Mouse (Mus musculus) forebrain, embryonic 10.5 days (tissue): Measurements from ENCODE around the gene Agbl2. TPM values are rescaled to one million over a fixed set of nuclear protein-coding genes. Genes with fewer than 3 reads are reported as not detected.
"Not testable (repeated sequence)": the region's sequence is repeated elsewhere in the genome, so short reads cannot be mapped to it uniquely, and the experiment has no call there.

Source experiments
- DNase-seq: peaks from one replicate; pipeline ENCODE4 v3.0.0-alpha.2; 2017; ENCODE audit warnings: low spot score; ENCODE audit errors: extremely low spot score
- H3K27ac ChIP-seq: fragments of 300-500 bp; sonication (generic); 2 replicates; pipeline ENCODE4 v1.5.1; 2016; ENCODE audit warnings: mild to moderate bottlenecking
- H3K27me3 ChIP-seq: fragments of 300-500 bp; sonication (generic); 2 replicates; pipeline ENCODE4 v1.6.1; 2016; ENCODE audit warnings: mild to moderate bottlenecking; ENCODE audit not compliant: poor library complexity, severe bottlenecking
- H3K36me3 ChIP-seq: fragments of 300-500 bp; sonication (generic); replicated peaks from 2 replicates; pipeline ENCODE4 v1.6.1; 2016; ENCODE audit warnings: mild to moderate bottlenecking, moderate library complexity
- H3K4me1 ChIP-seq: fragments of 300-500 bp; sonication (generic); 2 replicates; pipeline ENCODE4 v1.6.1; 2016
- H3K4me3 ChIP-seq: fragments of 300-500 bp; sonication (generic); 2 replicates; pipeline ENCODE4 v1.5.1; 2016; ENCODE audit warnings: mild to moderate bottlenecking, moderate library complexity
- H3K9me3 ChIP-seq: fragments of 300-500 bp; sonication (generic); 2 replicates; pipeline ENCODE4 v1.6.1; 2016; ENCODE audit warnings: mild to moderate bottlenecking, moderate library complexity
- WGBS: fragments of 180-500 bp; shearing (Covaris S2); methylation state at CpG from one replicate; pipeline ENCODE4 v1.1.7; 2016; 5-methylcytosine and 5-hydroxymethylcytosine counted together
- polyA plus RNA-seq: library from polyadenylated mRNA; unstranded; fragments of >200 nt; fragmentation: Nextera tagmentation; extraction: Ambion mirVana; gene quantifications from 2 replicates; pipeline ENCODE4 v1.2.1, GENCODE M21; 2016

The Agbl2 gene
- polyA plus RNA-seq, 1 experiment from 2014 or later = 0.58 TPM

DNA sequence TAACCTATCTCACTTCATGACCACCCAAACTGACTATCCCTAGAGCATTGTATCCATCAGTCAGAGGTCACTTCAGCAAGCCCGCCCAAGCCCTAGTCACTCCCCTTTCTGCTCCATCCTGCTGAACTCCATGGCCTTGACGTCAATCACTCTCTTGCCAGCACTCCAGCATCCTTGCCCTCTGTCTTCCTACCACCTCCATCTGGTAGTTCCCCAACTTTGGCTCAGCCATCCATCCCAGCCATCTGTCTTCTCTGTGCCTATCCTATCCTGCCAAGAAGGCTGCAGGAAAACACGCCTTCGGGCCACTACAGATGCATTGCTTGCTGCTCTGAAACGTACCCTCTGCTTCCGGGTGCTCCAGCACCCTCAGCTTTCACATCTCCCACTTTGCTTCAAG, 41.3 kb downstream of the Agbl2 start:
- no peaks in the 10 kb centered on the region for H3K9me3 ChIP-seq
- WGBS = 89% methylated on average over 6 of the region's 6 CpGs
- no peak overlapping the region for H3K27ac ChIP-seq
- no peaks in the 10 kb centered on the region for H3K27me3 ChIP-seq
- no peak for DNase-seq
- H3K4me3 ChIP-seq = no peak overlapping the region
- no peaks in the 10 kb centered on the region for H3K4me1 ChIP-seq
- no peaks in the 10 kb centered on the region for H3K36me3 ChIP-seq

DNA sequence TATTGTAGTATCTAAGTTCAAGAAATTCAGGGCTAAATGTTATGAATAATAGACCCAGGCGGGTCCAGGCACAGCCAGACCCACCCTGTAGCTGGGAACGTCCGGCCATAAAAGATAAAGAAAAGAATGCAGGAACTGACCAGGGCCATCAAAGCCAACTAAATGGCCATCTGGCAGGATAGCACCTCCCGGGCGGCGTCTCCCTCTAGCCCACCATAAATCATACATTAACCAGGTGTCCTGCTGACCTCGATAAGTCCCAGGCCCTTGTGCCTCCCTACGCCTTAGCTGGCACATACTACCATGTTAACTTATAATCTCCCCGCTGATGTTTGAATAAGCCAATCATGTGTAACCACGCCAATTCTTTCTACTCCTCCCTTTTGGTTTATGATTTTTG, 42.0 kb downstream of the Agbl2 start:
- not testable (repeated sequence) for H3K27ac ChIP-seq, H3K27me3 ChIP-seq, H3K36me3 ChIP-seq, DNase-seq, H3K4me3 ChIP-seq, H3K4me1 ChIP-seq, H3K9me3 ChIP-seq
- 93% methylated on average over 10 of the region's 10 CpGs for WGBS

DNA sequence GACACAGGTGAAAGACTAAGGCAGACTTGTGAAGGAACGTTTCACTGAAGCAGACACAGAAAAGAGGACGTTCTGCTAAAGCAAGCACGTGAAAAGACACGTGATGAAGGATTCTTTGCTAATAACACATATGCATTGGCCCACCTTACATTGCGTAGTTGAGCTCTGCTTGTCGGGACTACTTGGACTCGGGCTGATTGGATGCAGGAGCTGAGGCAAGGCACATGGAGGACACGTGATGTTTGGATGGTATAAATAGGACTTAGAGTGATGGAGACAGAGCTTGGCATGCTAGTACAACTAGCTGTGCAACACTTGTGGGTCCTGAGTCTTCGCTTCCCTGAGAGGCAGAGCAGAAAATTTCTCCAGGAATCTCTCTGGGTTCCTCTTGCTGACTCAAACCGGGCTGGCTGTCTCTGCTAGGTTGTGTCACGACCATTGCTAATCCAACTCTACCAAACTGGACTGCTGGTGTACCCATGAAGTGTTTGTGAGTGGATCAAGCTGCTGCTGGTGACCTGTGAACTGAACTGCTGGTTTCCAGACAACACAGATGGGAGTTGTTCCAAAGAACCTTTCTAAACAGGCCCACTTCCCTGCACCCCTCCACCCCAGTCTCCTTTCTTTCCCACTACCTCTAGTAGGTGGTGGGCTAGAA, 43.1 kb downstream of the Agbl2 start:
- no peaks in the 10 kb centered on the region for H3K36me3 ChIP-seq
- no peaks in the 10 kb centered on the region for H3K4me1 ChIP-seq
- H3K9me3 ChIP-seq = no peaks in the 10 kb centered on the region
- no peak overlapping the region for H3K27ac ChIP-seq
- 89% methylated on average over 11 of the region's 11 CpGs for WGBS
- no peaks in the 10 kb centered on the region for H3K27me3 ChIP-seq
- no peak overlapping the region for H3K4me3 ChIP-seq
- DNase-seq = no peak

DNA sequence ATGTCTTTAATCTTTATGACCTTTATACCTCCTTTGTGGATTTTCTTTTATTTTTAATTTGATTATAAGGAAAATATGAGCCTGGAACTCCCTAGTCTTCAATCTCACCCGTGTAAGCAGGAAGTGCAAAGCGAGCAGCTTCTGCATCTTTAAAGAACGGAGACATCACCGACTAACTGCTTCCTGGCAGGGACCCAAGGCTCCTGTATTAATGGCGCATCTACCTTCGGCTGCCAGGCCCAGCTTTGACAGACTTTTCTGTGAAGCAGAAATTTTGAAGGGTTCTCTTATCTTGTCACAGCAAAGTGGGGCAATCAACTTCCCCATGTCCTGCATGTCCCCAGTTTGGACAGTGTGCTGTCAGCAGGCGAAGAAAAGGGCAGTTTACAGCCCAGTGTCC, 46.2 kb downstream of the Agbl2 start:
- no peak for DNase-seq
- 79% methylated on average over 7 of the region's 7 CpGs for WGBS
- Histone ChIP-seq H3K27ac (no peak overlapping the region), H3K9me3 (no peaks in the 10 kb centered on the region), H3K27me3 (no peaks in the 10 kb centered on the region), H3K36me3 (no peaks in the 10 kb centered on the region), H3K4me1 (no peaks in the 10 kb centered on the region), H3K4me3 (no peak overlapping the region)

DNA sequence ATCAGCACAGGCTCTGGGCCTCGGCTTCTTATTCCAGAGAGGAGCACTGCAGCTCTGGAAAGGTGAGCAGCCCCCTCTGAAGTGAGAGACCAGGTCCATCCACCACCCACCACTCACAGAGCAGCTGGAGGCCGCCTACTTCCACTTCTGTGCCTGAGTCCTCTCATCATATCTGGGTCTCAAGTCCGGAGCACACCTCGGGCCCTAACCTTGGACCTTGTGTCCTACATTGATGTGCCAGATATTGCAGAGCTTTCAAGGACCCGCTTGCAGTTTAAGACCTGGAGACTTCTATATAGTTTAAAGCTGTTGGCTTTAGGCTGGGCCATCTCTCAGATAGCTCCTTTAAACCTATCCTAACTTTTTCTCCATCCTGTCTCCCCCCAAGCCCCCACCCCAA, 51.0 kb downstream of the Agbl2 start:
- no peaks in the 10 kb centered on the region for H3K4me1 ChIP-seq
- no peaks in the 10 kb centered on the region for H3K27me3 ChIP-seq
- 85% methylated on average over 5 of the region's 5 CpGs for WGBS
- H3K9me3 ChIP-seq = no peaks in the 10 kb centered on the region
- no peak overlapping the region for H3K4me3 ChIP-seq
- H3K36me3 ChIP-seq = no peaks in the 10 kb centered on the region
- no peak overlapping the region for H3K27ac ChIP-seq
- no peak for DNase-seq

DNA sequence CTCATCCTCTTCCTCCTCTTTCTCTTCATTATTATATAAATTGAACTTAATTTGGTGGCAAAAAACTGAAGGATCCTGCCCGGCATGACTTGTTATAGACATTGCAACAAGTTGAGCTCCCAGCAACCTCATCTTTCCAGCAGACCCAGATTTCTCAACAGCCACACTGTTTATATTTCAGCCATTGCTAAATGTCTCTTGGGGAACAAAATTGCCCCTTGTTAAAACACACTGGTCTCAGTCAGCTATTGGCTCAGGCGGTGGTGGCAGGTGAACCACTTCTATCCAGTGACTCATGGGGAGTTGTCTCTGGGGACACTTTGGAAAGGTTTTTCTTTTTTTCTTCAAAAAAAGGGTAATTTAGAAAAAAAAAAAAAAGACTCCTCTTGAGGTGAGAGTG, 56.1 kb downstream of the Agbl2 start:
- no peaks in the 10 kb centered on the region for H3K27me3 ChIP-seq
- no peaks in the 10 kb centered on the region for H3K36me3 ChIP-seq
- no peaks in the 10 kb centered on the region for H3K4me1 ChIP-seq
- no peak overlapping the region for H3K27ac ChIP-seq
- no peak for DNase-seq
- no peaks in the 10 kb centered on the region for H3K9me3 ChIP-seq
- WGBS = 91% methylated on average over 2 of the region's 2 CpGs
- no peak overlapping the region for H3K4me3 ChIP-seq

GRCm38 (mm10) chr2:90843666-90844065, 61.1 kb downstream of the Agbl2 start:
- H3K27ac ChIP-seq = no peak overlapping the region
- H3K9me3 ChIP-seq = no peaks in the 10 kb centered on the region
- no peak overlapping the region for H3K4me3 ChIP-seq
- no peaks in the 10 kb centered on the region for H3K27me3 ChIP-seq
- 85% methylated on average over 1 of the region's 1 CpGs for WGBS
- peaks cover 16% of the 10 kb centered on the region for H3K4me1 ChIP-seq
- H3K36me3 ChIP-seq = no peaks in the 10 kb centered on the region
- DNase-seq = no peak

GRCm38 (mm10) chr2:90844262-90844661, 61.7 kb downstream of the Agbl2 start:
- Histone ChIP-seq H3K27me3 (no peaks in the 10 kb centered on the region), H3K27ac (no peak overlapping the region), H3K4me1 (peaks cover 22% of the 10 kb centered on the region), H3K4me3 (no peak overlapping the region), H3K9me3 (no peaks in the 10 kb centered on the region), H3K36me3 (peaks cover 2% of the 10 kb centered on the region; the same call in 1 of the 2 replicates)
- DNase-seq = no peak
- 80% methylated on average over 5 of the region's 5 CpGs for WGBS

DNA sequence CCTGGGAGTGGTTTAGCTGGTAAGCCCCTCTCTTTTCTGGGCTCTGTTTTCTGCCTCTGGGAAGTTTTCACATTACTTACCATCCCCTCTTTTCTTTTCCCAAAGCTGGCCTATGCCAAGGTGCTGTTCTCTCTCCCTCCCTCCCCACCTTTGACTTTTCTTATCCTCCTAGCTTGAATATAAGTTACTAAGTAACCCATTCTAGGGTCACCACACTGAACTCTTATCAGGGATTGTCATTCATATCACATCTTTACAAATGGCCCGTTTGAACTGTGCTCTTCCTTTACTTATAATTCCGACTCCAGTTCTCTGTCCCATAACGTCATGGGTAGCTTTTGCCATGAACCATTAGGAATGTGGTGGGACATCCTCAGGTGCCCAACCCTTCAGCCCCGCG, 62.7 kb downstream of the Agbl2 start:
- H3K27ac ChIP-seq = no peak overlapping the region

DNA sequence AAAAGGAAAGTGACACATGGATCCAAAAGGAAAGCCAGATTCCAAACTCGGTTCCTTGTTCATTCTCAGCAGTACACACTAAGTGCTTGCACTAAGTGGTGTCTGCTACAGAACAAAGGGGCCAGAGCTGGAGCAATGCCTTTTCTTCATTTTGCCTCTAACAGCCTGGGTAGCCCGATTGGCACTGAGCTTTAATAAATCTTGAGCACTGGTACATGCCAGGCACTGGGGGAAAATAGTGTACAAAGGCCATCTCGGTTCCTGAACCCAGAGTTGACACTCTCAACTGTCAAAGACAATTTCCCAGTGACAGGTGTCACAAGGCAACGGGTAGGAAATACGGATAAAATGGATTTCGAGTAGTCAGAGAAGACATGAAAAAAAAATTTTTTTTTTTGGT, 63.6 kb downstream of the Agbl2 start:
- peak overlapping the region; percentile 94 for H3K4me3 ChIP-seq
- peak overlapping the region; percentile 94 for H3K27ac ChIP-seq
- peaks cover 21% of the 10 kb centered on the region for H3K36me3 ChIP-seq
- H3K27me3 ChIP-seq = no peaks in the 10 kb centered on the region
- H3K4me1 ChIP-seq = peaks cover 23% of the 10 kb centered on the region
- no peak for DNase-seq
- no peaks in the 10 kb centered on the region for H3K9me3 ChIP-seq
- WGBS = 50% methylated on average over 6 of the region's 6 CpGs

More for the DNA sequence above, 62.7 kb downstream of the Agbl2 start:
- WGBS = 85% methylated on average over 5 of the region's 5 CpGs
- Histone ChIP-seq H3K36me3 (peaks cover 11% of the 10 kb centered on the region), H3K27me3 (no peaks in the 10 kb centered on the region), H3K4me3 (no peak overlapping the region), H3K4me1 (peaks cover 23% of the 10 kb centered on the region), H3K9me3 (no peaks in the 10 kb centered on the region)
- no peak for DNase-seq

DNA sequence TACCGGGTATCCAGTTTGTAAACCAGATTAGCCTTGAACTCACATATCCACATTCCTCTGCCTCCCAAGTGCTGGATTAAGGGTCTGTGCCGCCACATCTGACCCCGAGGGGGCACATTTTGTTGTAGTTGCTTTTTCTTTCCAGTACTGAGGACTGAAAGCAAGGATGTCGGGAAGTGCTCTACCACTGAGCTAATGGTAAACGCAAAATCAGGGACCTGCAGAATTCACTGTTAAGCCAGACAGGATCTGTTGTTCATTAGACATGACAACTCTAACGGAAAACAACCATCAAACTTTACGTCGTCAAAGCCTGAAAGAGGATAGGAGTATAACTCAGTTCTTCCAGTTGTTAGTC, 64.0 kb downstream of the Agbl2 start:
- Histone ChIP-seq H3K27me3 (no peaks in the 10 kb centered on the region), H3K27ac (peak overlapping the region; percentile 94)
- no peak for DNase-seq

GRCm38 (mm10) chr2:90846955-90847680, 64.6 kb downstream of the Agbl2 start, which contains the start of gene Mtch2:
Mtch2 (plus strand) TSS chr2:90847155.
- Histone ChIP-seq H3K36me3 (peaks cover 30% of the 10 kb centered on the region), H3K4me1 (peaks cover 23% of the 10 kb centered on the region), H3K27me3 (no peaks in the 10 kb centered on the region), H3K9me3 (no peaks in the 10 kb centered on the region), H3K4me3 (peak within 1 kb of the TSS; percentile 94), H3K27ac (peak within 1 kb of the TSS; percentile 94)
- WGBS = 0% methylated on average over 67 of the region's 67 CpGs
- DNase-seq = peak; percentile 94

More for the DNA sequence above, 64.0 kb downstream of the Agbl2 start:
- Histone ChIP-seq H3K4me1 (peaks cover 23% of the 10 kb centered on the region), H3K36me3 (peaks cover 25% of the 10 kb centered on the region), H3K4me3 (peak overlapping the region; percentile 94), H3K9me3 (no peaks in the 10 kb centered on the region)
- 3% methylated on average over 8 of the region's 8 CpGs for WGBS

DNA sequence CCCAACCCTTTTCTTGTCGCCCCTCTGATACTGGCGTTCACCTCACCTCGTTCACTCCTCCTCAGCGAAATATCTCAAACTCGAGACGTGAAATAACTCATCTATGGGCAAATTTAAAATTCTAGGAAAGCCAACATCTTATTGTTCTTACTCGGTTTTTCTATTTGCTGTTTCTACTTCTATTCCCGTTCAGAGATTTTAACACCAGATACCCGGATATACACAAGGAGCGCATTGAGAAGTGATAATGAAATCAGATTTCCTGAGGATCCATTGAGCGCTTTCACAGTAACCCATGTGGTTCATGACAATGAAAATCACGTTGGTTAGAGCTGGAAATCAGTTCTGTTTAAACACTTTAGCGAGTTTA, 65.1 kb downstream of the Agbl2 start:
- H3K4me1 ChIP-seq = peaks cover 23% of the 10 kb centered on the region
- no peaks in the 10 kb centered on the region for H3K9me3 ChIP-seq
- peak overlapping the region; percentile 94 for H3K27ac ChIP-seq
- peak overlapping the region; percentile 94 for H3K4me3 ChIP-seq
- no peak for DNase-seq
- peaks cover 36% of the 10 kb centered on the region for H3K36me3 ChIP-seq
- H3K27me3 ChIP-seq = no peaks in the 10 kb centered on the region
- 2% methylated on average over 13 of the region's 13 CpGs for WGBS
